Mouse (Mus musculus) olfactory bulb, adult 2 months (tissue): ENCODE data around the gene Wt1. TPM values are rescaled to one million over a fixed set of nuclear protein-coding genes. Genes with fewer than 3 reads are reported as not detected.

Experiments used
- H3K27ac ChIP-seq: fragments of 200-500 bp; 2 replicates; pipeline ENCODE4 v1.5.1; 2012; ENCODE audit warnings: low read depth, low read length; ENCODE audit not compliant: insufficient read depth
- H3K4me1 ChIP-seq: fragments of 200-500 bp; 2 replicates; pipeline ENCODE4 v1.6.1; 2012; ENCODE audit warnings: low read length; ENCODE audit not compliant: control insufficient read depth, insufficient read depth
- H3K4me3 ChIP-seq: fragments of 200-500 bp; 2 replicates; pipeline ENCODE4 v1.5.1; 2012; ENCODE audit warnings: mild to moderate bottlenecking, low read depth, low read length, moderate library complexity; ENCODE audit not compliant: insufficient read depth
- CTCF ChIP-seq: fragments of 200-500 bp; IDR thresholded peaks from 2 replicates; pipeline ENCODE4 v1.5.1; 2012; ENCODE audit warnings: low read depth, mild to moderate bottlenecking, low read length, moderate library complexity; ENCODE audit not compliant: insufficient read depth
- POLR2A ChIP-seq: fragments of 200-500 bp; IDR thresholded peaks from 2 replicates; pipeline ENCODE4 v1.6.1; 2012; ENCODE audit warnings: mild to moderate bottlenecking, low read depth, low read length, moderate library complexity; ENCODE audit not compliant: insufficient read depth
- WGBS: fragments of 180-500 bp; shearing (Covaris S2); methylation state at CpG from one replicate; pipeline ENCODE4 v1.1.7; 2018; 5-methylcytosine and 5-hydroxymethylcytosine counted together
- polyA plus RNA-seq: library from polyadenylated mRNA; stranded (reverse); fragments of >200 nt; gene quantifications from 2 replicates; pipeline ENCODE4 v1.2.4, GENCODE M21; 2012; ENCODE audit warnings: low replicate concordance; ENCODE audit not compliant: missing spikeins, insufficient read depth, insufficient read length

Wt1 gene
- polyA plus RNA-seq, 1 experiment: not detected

GRCm38 (mm10) chr2:105131061-105131810 lies 4.9 kb downstream of the Wt1 start:
- 9% methylated on average over 12 of the region's 12 CpGs for WGBS

GRCm38 (mm10) chr2:105131811-105132100 lies 5.4 kb downstream of the Wt1 start:
- Histone ChIP-seq H3K4me1 (0 out of 2 replicates have a peak, but pooled peaks cover 3% of the 10 kb centered on the region), H3K27ac (no peak overlapping the region), H3K4me3 (no peak overlapping the region)
- WGBS: 6% methylated on average over 2 of the region's 2 CpGs
- TF ChIP-seq POLR2A (no peak), CTCF (no peak)

More at GRCm38 (mm10) chr2:105131061-105131810, 4.9 kb downstream of the Wt1 start:
- H3K4me1 ChIP-seq: peaks cover 4% of the 10 kb centered on the region; the same call in 1 of the 2 replicates
- H3K27ac ChIP-seq: no peak overlapping the region
- no peak overlapping the region for H3K4me3 ChIP-seq
- TF ChIP-seq POLR2A (no peak), CTCF (no peak)

- WGBS: 5% methylated on average over 17 of the region's 17 CpGs
- no peak for TF ChIP-seq POLR2A
- no peak for TF ChIP-seq CTCF
- H3K4me1 ChIP-seq: 0 out of 2 replicates have a peak, but pooled peaks cover 3% of the 10 kb centered on the region
- H3K4me3 ChIP-seq: no peak overlapping the region
- no peak overlapping the region for H3K27ac ChIP-seq
Observed at GRCm38 (mm10) chr2:105132300-105132699, 6.0 kb downstream of the Wt1 start.

GRCm38 (mm10) chr2:105132933-105133795 lies 6.8 kb downstream of the Wt1 start:
- no peak overlapping the region for H3K4me3 ChIP-seq
- H3K4me1 ChIP-seq: 0 out of 2 replicates have a peak, but pooled peaks cover 3% of the 10 kb centered on the region
- 3% methylated on average over 43 of the region's 43 CpGs for WGBS
- no peak overlapping the region for H3K27ac ChIP-seq
- no peak for TF ChIP-seq CTCF
- TF ChIP-seq POLR2A: no peak

- Histone ChIP-seq H3K4me1 (0 out of 2 replicates have a peak, but pooled peaks cover 3% of the 10 kb centered on the region), H3K4me3 (no peak overlapping the region), H3K27ac (no peak overlapping the region)
- no peak for TF ChIP-seq POLR2A
- TF ChIP-seq CTCF: no peak
- WGBS: 3% methylated on average over 19 of the region's 19 CpGs
Observed at GRCm38 (mm10) chr2:105134296-105134695, 8.0 kb downstream of the Wt1 start.

- TF ChIP-seq POLR2A (no peak), CTCF (no peak)
- H3K4me3 ChIP-seq: no peak overlapping the region
- H3K27ac ChIP-seq: no peak overlapping the region
- WGBS: 81% methylated on average over 7 of the region's 7 CpGs
- no peaks in the 10 kb centered on the region for H3K4me1 ChIP-seq
Observed at GRCm38 (mm10) chr2:105139471-105139870, 13.1 kb downstream of the Wt1 start.

- no peak overlapping the region for H3K27ac ChIP-seq
- no peak for TF ChIP-seq POLR2A
- no peak for TF ChIP-seq CTCF
- no peaks in the 10 kb centered on the region for H3K4me1 ChIP-seq
- no peak overlapping the region for H3K4me3 ChIP-seq
- 57% methylated on average over 7 of the region's 7 CpGs for WGBS
Observed at GRCm38 (mm10) chr2:105141371-105141770, 15.0 kb downstream of the Wt1 start.

- TF ChIP-seq POLR2A (no peak), CTCF (no peak)
- 96% methylated on average over 14 of the region's 14 CpGs for WGBS
Observed at GRCm38 (mm10) chr2:105143731-105144130, 17.4 kb downstream of the Wt1 start.

GRCm38 (mm10) chr2:105151544-105151943 lies 25.2 kb downstream of the Wt1 start:
- no peak overlapping the region for H3K4me3 ChIP-seq
- no peak for TF ChIP-seq CTCF
- no peak overlapping the region for H3K27ac ChIP-seq
- WGBS: 93% methylated on average over 5 of the region's 5 CpGs
- no peaks in the 10 kb centered on the region for H3K4me1 ChIP-seq

More at GRCm38 (mm10) chr2:105143731-105144130, 17.4 kb downstream of the Wt1 start:
- no peaks in the 10 kb centered on the region for H3K4me1 ChIP-seq
- no peak overlapping the region for H3K27ac ChIP-seq
- H3K4me3 ChIP-seq: no peak overlapping the region

GRCm38 (mm10) chr2:105153046-105153445 lies 26.7 kb downstream of the Wt1 start:
- 83% methylated on average over 1 of the region's 1 CpGs for WGBS
- TF ChIP-seq CTCF (no peak), POLR2A (no peak)

More at GRCm38 (mm10) chr2:105153046-105153445, 26.7 kb downstream of the Wt1 start:
- Histone ChIP-seq H3K4me3 (no peak overlapping the region), H3K27ac (no peak overlapping the region), H3K4me1 (no peaks in the 10 kb centered on the region)
